Mouse (Mus musculus) megakaryocyte-erythroid progenitor cell, adult 5-6 weeks (primary cell): Measurements from ENCODE around the gene Rcor2. TPM values are rescaled to one million over a fixed set of nuclear protein-coding genes. Genes with fewer than 3 reads are reported as not detected.

ENCODE experiments used
- ATAC-seq: replicated peaks from 2 replicates; pipeline ENCODE4 v1.8.0; 2016; ENCODE audit warnings: mild to moderate bottlenecking, inconsistent platforms; ENCODE audit not compliant: severe bottlenecking, poor library complexity, low FRiP score, low TSS enrichment
- total RNA-seq, 2 experiments: library from RNA; stranded (forward) in 1 of 2; stranded (reverse) in 1 of 2; fragments of 200-1000, 215-1000 nt in 1 of 2; fragments of >200 nt in 1 of 2; fragmentation: Nextera tagmentation in 1 of 2; gene quantifications; 2 replicates each; pipeline ENCODE4 v1.2.3; 2014 to 2017

Gene Rcor2
- total RNA-seq, 2 experiments from 2014 or later, result 4.0 to 5.0 TPM

DNA sequence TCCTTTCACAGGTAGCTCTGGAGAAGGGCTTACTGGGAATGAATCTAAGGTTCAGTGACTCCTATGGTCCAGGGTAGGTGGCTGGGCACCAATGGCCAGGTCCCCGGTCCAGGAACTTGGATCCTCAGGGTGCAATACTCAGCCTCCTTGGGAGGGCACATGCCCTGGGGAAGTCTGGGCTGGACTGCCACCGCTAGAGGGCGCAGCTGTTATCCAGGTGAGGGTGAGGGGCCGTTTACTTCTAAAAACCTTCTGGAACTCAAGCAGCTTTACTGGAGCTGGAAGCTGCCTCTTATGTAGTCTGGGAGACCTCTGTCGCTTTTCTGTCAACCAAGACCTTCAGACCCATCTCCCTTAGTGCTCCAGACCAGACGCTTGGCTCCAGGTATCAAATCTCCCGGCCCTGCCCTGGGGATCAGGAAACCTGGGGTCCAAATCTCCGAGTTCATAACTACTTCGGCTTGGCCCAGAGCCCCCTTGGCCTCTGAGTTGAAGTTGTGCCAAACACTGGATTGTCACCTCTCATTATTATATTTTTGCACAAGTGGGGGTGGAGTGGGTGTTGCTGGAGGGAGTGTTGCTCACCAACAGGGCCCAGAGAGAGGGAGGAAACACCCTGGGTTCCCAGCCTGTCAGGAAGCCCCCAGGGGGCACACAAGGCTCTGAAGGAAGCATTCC is 2.9 kb upstream of the Rcor2 start:
- ATAC-seq, result 0 out of 2 replicates have a peak, but pooled peaks have one; percentile 41

DNA sequence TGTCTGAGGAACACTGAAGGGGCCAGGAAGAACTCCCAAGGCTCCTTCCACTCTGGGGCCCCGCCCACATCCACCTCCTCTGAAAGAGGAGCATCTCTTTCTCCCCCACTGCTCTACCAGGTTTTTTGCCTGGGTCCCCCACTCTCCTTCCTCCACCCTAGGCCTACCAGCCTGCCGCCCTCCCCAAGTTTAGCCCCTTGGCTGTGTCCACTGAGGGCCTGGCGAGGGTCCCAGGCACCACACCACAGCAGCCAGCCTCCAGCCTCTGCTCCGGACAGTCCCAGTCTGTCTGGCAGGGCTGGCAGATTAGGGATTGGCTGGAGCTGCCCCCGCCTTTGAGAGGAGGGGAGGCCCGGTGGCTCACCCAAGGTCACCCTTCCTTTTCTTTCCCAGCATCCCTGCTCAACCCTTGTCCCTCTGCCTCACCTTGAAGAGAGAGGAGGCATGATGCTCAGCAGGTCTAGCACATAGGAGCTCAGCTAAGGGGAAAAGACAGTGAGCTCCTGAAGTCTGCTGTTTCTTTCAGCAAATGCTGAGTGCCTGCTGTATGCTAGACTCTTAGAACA is 2.3 kb upstream of the Rcor2 start:
- no peak for ATAC-seq

DNA sequence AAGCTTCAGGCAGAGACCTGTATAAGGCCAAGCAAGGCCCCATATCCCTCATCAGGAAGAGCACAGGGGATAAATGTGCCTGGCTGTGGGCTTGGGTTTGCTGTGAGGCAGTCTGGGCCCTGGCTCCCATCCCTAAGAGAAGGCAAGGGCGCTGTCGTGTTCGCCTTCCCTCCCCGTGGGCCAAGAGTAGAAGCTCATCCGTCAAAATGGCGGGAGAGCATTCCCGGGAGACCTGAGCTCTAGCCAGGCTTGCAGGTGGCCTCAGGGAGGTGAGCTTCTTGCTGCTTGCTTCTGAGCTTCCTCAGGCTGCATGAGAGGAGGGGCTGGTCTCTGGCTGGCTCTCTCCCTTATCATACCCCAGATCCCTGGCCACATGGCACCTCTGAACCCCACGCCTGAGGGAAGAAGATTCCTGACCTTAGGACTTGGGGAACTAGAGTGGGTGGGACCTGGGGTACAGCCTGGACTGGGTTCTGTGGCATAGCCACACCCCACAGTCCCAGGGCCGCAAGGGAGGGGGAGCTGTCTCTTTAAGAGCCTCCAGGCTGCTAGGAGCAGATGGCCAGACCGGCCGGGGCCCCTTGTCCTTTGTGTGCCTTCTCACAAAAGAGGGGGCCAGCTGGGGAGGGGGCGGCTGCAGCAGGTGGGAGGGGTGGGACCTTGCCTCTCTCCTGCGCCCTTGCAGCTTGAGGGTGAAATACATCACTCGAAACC is 1.5 kb upstream of the Rcor2 start:
- no peak for ATAC-seq

DNA sequence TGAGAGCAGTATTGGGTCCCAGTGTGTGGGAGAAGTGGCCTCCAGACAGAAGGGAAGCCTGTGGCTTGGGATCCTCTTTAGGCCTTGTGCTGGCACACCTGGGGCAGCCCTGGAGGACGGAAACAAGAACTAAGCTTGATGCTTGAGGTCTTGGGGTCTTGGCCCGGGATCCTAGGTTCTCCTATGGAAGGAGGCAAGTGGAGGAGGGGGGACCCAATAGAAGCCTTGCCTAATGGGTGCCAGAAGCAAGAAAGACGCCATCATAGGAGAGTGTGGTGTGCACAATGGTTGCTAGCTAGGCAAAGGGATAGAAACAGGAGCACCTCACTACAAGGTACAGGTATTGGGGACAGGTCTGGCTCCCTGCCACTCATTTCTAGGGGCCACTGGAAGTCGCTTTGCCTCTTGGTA is 699 bp upstream of the Rcor2 start:
- ATAC-seq, result no peak

DNA sequence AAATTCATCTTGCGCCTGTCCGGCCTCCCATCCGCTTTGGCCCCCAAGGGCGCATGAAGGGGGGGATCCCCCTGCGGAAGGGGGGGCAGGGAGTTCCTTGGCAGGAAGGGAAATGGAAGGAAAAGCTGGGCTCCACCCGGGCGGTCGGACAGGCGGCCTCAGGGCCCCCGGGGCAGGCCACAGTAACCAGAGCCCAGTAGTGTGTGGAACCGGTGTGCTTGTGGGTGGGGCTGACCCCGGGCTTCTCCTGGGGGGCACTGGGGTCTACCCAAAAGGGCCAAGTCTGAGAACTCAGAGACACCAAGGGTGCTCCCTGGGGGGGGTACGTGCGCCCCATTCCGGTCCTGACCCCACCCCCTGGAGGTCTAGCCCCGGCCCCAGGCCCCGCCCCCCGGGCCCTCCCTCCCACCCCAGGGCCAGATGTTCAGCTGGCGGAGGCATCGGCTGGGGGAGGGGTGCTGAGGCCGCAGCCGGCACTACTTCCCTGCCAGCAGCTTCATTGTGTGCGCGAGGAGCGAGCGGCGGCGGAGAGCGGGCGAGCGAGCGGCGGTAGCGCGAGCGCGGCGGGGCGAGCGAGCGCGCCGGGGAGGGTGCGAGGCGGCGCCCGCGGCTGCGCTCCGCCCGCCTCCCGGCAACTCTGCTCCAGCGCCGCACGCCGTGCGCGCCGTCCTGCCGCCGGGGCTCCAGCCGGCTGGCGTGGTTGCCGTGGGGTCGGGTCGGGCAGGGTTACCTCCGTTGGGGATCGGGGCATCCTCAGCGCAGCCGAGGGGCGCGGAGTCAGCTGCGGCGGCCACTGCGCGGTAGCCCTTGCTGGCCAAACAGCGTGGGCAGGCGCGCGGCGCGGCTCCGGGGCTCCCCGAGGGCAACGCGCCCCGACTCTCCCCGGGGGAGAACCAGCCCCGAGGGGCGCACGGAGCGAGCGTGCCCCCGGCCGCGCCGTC is 926 bp downstream of the Rcor2 start:
- no peak for ATAC-seq

DNA sequence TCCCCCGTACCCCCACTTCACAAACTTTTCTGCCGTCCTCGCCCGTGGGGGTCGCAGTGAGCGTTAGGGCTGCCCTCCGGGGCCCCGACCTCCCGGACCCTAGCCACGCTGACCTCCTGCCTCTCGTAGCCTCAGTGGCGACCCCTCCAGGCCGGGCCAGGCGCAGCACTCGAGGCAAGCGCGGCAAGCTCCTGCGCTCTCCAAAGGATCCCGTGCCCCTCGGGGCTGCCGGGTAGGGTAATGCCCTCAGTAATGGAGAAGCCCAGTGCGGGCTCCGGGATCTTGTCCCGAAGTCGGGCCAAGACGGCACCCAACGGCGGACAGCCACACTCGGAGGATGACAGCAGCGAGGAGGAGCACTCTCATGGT is 1.6 kb downstream of the Rcor2 start:
- peak; percentile 44 for ATAC-seq

DNA sequence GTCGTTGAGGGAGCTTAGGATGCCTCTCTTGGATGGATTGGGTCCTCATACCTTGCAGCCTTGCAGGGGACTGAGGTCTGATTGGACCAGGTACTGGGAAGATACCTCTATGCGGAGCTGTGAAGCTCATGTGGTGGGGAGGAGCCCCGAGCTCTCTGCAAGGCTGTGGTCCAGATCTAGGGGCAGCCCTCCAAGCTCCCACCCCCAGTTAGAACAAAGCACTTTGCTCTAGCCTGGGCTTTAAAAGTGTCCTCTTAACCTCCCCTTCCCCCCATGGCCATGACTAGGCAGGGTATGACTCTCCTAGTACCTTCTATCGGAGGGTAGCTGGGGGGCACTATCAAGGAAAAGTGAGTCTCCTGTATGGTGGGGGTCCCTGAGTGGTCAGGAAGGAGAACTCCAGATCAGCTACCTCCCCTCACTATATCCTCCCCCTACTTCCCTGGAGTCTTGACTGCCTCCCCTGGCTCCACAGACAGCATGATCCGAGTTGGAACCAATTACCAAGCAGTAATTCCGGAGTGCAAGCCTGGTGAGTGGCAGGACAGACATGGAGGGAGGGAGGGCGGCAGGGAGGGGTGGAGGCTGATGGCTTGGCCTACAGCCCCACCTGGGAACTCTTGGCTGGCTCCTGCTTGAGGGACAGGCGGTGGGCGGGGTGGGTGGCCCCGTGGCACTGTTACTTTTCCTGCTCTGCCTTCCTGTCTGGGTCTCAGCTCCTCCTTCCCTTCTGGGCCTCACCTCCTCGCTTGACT is 2.3 kb downstream of the Rcor2 start:
- no peak for ATAC-seq

DNA sequence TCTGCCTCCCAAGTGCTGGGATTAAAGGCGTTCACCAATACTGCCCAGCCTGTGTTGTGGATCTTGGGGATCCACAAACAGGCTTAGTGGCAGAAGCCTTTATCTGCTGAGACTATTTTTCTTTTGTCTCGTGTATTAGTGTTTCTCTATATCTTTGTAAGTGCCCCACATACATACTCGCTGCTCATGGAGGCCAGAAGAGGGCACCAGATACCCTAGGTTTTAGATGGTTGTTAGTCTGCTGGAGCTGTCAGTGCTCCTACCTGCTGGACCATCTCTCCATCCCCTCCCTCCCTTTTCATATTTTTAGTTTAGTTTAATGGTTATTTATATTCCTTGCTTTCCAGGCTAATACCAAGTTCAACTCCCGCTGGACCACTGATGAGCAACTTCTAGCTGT is 6.4 kb downstream of the Rcor2 start:
- ATAC-seq, result no peak

DNA sequence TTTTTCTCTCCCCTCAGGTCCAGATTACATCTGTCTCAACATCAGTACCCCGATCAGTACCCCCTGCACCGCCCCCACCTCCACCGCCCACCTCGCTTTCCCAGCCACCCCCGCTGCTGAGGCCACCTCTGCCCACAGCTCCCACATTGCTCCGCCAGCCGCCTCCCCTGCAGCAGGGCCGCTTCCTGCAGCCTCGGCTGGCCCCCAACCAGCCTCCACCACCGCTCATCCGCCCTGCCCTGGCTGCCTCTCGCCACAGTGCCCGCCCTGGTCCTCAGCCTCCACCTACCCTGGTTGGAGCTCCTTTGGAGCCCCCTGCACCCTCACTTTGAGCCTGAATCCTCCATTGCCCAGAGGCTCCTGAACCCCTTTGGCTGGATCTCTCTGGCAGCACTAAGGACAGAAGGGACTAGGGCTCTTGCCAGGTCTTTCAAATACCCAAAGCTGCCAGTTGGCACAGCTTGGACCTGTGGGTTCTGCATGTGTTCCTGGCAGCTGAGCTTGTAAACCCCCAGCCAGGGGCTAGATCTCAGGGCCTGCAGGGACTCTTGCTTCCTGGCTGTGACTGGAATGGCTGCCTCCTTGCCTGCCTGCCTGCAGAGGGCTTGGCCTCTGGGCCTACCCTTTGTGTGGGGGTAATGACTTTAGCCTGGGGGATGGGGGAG is 7.3 kb downstream of the Rcor2 start:
- ATAC-seq, result no peak

DNA sequence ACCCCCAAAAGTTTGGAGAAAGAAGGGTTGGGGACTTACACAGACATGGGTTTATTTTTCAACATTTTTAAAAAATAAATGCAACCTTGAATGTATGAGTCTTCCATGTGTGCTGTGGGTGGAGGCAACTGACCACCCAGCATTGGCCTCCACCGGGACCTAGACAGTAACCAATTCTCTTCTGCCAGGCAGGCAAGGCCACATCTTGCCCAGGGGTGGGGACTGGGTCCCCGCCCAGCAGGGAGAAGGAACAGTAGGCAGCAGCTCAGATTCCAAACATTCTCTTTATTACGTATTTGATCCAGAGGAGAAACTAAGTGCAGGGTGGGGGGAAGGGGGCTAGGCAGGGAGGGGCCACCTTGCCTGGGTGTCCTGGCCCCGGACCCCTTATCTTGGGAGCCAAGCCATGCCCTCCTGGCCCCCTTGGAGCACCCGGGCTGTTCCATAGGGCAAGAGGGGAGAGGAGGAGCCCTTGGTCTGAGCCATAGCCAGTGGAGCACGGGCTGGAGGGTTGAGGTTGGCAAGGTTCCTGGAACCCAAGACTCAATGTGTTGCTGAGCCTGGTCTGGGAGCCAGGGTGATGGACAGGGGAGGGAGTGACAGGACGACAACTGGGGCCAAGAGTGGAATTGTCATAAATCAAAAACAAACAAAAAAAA is 8.1 kb downstream of the Rcor2 start:
- no peak for ATAC-seq

DNA sequence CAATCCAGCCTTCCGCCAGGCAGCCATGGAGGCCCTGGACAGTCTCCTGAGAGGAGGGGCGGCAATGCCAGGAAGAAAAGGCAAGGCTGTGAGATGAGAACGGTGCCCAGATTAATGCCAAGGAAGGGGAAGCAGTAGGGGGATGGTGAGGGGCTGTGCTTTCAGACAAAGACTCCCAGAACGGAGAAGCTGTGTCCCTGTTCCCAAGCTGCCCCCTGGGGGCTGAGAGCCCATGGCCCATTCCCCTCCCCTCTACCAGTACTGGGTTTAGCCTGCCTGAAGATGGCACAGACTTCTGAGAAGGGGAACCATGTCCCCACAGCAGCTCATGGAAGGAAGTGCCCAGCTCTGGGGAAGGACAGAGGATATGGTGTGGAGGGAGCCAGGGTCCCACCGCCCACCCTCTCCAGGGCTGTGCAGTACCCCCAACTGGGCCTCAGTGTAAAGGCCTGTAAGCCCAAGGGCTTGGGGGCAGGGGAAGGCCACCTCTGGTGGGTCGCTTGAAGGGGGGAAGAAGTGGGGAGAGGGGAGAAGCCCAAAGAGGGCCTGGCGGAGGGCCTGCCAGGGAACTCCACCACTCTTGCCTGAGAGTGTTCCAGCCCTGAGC is 9.0 kb downstream of the Rcor2 start:
- ATAC-seq, result no peak

DNA sequence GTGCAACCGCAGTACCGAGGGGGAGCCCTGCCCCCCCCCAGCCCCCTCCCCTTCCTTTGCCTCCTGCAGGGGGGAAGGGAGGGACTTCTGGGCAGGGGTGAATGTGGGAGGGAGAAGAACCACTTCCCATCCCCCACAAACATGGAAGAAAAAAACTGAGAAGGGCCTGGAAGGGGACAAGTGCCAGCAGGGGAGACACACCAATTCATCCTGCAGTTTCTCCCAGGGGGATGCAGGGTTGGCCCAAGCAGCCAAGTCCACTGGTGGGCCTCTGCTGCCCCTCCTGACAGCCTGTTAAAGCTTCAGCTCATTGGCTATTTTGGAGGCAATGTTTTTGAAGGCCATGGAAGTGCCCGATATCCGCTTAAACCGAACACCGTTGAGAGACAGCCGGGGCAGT is 9.7 kb downstream of the Rcor2 start:
- ATAC-seq, result no peak

DNA sequence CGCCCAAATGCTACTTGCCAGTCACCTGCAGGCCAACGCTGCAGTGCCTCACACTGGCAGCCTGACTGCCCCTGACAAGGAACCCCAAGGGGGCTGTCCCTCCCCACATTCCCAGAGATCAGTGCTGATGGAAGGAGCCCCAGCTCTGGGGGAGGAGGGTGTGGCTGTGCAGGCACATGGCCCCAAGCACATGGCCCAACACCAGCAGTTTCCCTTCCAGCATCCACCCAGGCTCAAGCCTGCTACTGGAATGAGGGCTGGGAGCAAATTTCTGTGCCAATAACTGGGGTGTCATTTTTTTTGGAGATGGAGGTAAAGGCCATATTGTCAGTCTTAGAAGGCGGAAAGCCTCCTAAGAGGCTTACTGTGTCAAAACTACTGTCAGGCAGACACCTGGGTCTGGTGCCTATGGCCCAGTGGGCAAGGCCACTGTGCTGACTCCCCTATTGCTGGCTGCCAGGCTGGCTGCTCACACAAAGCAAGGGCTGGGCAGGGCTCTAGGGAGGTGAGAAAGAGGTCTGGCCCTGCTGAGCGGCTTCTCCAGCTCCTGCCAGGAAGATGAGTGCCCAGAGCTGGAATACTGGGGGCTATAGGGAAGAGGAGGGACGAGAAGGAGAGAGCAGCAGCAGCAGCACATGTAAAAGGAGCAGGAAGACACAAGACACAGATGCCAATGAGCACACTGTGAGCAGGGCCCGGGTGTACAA is 11.2 kb downstream of the Rcor2 start:
- ATAC-seq, result no peak

DNA sequence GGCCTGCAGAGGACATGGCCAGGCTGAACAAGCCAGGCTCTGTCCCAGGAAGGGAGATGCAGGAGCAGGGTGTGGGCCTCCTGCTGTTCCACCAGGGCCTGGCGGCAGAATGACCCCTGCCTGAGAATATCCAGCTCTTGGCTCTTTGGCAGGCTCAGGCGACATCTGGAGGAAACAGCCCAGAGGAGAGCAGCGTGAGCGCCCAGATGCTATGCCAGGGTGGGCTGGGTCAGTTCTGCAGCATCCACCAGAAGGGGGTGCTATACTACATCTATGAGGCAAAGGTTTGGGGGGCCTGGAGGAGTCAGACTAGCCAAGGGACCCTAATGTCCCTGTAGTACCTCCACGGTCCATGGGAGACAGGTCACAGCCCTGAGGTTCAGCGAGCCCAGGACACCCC is 12.0 kb downstream of the Rcor2 start:
- no peak; the same call in 1 of the 2 replicates for ATAC-seq

DNA sequence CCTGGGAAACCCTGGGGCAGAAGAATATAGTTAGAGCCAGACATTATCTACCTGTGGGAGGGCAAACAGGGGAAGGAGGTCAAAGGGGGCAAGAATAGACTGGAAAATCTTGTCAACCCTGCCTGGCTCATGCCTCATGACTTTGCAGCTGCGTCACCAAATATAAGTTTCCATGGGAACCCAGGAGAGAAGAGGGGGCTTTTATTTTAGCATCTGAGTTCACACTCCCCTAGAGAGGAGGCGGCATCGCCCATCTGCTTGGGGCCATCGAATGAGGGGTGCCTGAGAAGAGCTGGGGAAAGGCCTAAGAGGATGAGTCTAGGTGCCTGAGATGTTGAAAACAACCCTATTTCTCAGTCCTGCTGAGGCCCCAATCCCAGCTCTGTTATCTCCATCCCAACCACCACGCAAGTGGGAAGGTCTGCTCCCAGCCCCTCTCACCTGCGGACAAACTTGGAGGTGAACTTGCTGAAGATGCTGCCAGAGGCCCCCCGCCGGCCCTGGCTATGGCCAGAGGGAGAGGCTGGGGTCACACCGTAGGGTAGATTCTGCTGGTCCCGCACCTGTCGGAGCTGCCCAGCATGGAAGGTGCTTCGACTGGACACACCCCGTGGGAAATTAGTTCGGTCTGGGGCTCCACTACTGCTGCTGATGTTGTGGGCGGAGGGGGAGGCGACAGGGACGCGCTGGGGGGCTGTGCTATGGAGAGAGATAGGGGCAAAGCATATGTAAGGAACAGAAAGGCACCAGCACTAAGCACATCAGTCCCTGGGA is 13.6 kb downstream of the Rcor2 start:
- ATAC-seq, result no peak

DNA sequence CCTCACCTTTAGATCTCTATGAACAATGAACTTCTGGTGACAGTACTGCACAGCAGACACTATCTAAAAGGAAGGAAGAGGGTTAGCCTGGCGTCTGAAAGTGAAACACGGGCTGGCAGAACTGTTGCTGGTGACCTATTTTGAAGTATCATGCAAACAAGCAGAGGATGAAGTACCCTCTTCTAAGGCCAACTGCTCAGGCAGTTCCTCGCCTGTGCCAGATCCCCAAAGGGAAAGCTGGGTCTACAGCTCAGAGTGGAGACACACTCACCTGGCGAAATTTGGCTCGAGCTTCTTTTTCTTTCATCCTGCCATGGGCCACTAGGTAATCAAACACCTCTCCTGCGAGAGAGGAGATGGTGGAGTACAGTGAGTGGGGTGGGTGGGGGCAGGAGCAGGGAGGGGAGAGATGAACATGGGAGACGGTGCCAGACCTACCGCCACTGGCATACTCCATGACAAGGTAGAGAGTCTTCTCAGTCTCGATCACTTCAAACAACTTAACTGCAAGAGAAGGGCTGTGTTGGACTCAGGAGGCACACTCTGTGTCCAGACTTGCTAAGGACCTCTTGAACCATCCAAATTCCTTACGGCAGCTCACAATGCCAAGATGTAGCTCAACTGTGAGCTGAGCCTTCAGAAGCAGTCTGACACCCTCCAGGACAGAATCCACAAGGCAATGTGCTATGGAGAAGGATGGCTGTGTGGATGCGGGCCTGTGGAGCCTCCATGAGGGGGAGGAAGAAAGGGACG is 19.6 kb downstream of the Rcor2 start:
- ATAC-seq, result no peak
